Mouse (Mus musculus) CH12.LX (cell line): Measurements from ENCODE around the gene Ccr10. TPM values are rescaled to one million over a fixed set of nuclear protein-coding genes. Genes with fewer than 3 reads are reported as not detected.

Experiments
- DNase-seq: peaks from one replicate; pipeline ENCODE4 v3.0.0-alpha.2; 2013; ENCODE audit errors: extremely low read depth
- H3K27ac ChIP-seq: 2 replicates; pipeline ENCODE4 v1.5.1; 2012; ENCODE audit warnings: low read depth, mild to moderate bottlenecking, control low read depth, moderate library complexity; ENCODE audit not compliant: insufficient read depth
- H3K27me3 ChIP-seq: replicated peaks from 2 replicates; pipeline ENCODE3; 2012; ENCODE audit warnings: inconsistent platforms
- H3K36me3 ChIP-seq, 2 experiments: replicated peaks in 1 of 2; 2 replicates each; pipeline versions ENCODE3 to v1.6.1; 2012; ENCODE audit warnings: inconsistent platforms in 1 of 2, low read length in 1 of 2, mild to moderate bottlenecking in 1 of 2, mixed read lengths in 1 of 2, moderate library complexity in 1 of 2; ENCODE audit not compliant: control insufficient read depth in 1 of 2, insufficient read depth in 1 of 2
- H3K4me1 ChIP-seq, 2 experiments: 2 replicates each; pipeline ENCODE4 v1.6.1; 2012; ENCODE audit warnings: inconsistent platforms in 1 of 2, moderate library complexity in 1 of 2; ENCODE audit not compliant: insufficient read depth in 2 of 2, control insufficient read depth in 1 of 2
- H3K4me2 ChIP-seq: 2 replicates; pipeline ENCODE4 v1.6.1; 2012; ENCODE audit warnings: low read depth, mild to moderate bottlenecking, control low read depth; ENCODE audit not compliant: poor library complexity, insufficient read depth, severe bottlenecking
- H3K4me3 ChIP-seq, 3 experiments: fragments of 150-350 bp in 1 of 3; sonication (generic) in 1 of 3; replicated peaks in 1 of 3; 2 replicates each; pipeline versions ENCODE3 to v1.5.1; 2011 to 2012; ENCODE audit warnings: low read depth in 2 of 3, low read length in 2 of 3, mild to moderate bottlenecking in 2 of 3, moderate library complexity in 2 of 3, control low read depth in 1 of 3, improper control_type of control experiment in 1 of 3, inconsistent platforms in 1 of 3, mixed read lengths in 1 of 3; ENCODE audit not compliant: poor library complexity in 1 of 3
- H3K79me2 ChIP-seq: replicated peaks from 2 replicates; pipeline ENCODE4 v1.6.1; 2012; ENCODE audit warnings: mild to moderate bottlenecking, moderate library complexity; ENCODE audit not compliant: control insufficient read depth, poor library complexity, insufficient read depth, severe bottlenecking; ENCODE audit errors: extremely low read depth
- H3K9ac ChIP-seq: 2 replicates; pipeline ENCODE4 v1.6.1; 2012; ENCODE audit warnings: low read depth, mild to moderate bottlenecking, control low read depth, moderate library complexity; ENCODE audit not compliant: insufficient read depth
- H3K9me3 ChIP-seq: replicated peaks from 2 replicates; pipeline ENCODE3; 2012; ENCODE audit warnings: low read length, inconsistent platforms, mixed read lengths
- BHLHE40 ChIP-seq: IDR thresholded peaks from 2 replicates; pipeline ENCODE4 v1.6.1; 2011; ENCODE audit warnings: mild to moderate bottlenecking, low read depth, low read length, improper control_type of control experiment
- CHD1 ChIP-seq: IDR thresholded peaks from 2 replicates; pipeline ENCODE4 v1.6.1; 2012; ENCODE audit warnings: low read depth, low read length, improper control_type of control experiment, inconsistent platforms
- CHD2 ChIP-seq: IDR thresholded peaks from 2 replicates; pipeline ENCODE4 v1.6.1; 2011; ENCODE audit warnings: low read length, improper control_type of control experiment
- CTCF ChIP-seq, 2 experiments: IDR thresholded peaks in 1 of 2; conservative IDR thresholded peaks in 1 of 2; 2 replicates each; pipeline ENCODE4 v1.5.1; 2011 to 2012; ENCODE audit warnings: low read depth in 2 of 2, low read length in 2 of 2, improper control_type of control experiment in 1 of 2, inconsistent platforms in 1 of 2, mild to moderate bottlenecking in 1 of 2, moderate library complexity in 1 of 2
- E2F4 ChIP-seq: IDR thresholded peaks from 2 replicates; pipeline ENCODE4 v1.6.1; 2011; ENCODE audit warnings: low read depth, low read length, improper control_type of control experiment; ENCODE audit not compliant: insufficient replicate concordance
- EP300 ChIP-seq: IDR thresholded peaks from 2 replicates; pipeline ENCODE4 v1.6.1; 2011; ENCODE audit warnings: low read length, improper control_type of control experiment
- ETS1 ChIP-seq: conservative IDR thresholded peaks from 2 replicates; pipeline ENCODE4 v1.6.1; 2012; ENCODE audit warnings: low read depth, mild to moderate bottlenecking, inconsistent platforms, low read length, improper control_type of control experiment, moderate library complexity
- GABPA ChIP-seq: IDR thresholded peaks from 2 replicates; pipeline ENCODE4 v1.6.1; 2012; ENCODE audit warnings: low read depth, low read length, improper control_type of control experiment, inconsistent platforms; ENCODE audit not compliant: insufficient replicate concordance
- HCFC1 ChIP-seq: IDR thresholded peaks from 2 replicates; pipeline ENCODE4 v1.6.1; 2012; ENCODE audit warnings: low read depth, mild to moderate bottlenecking, inconsistent platforms, low read length, improper control_type of control experiment
- IRF4 ChIP-seq: IDR thresholded peaks from 2 replicates; pipeline ENCODE4 v1.6.1; 2014; ENCODE audit warnings: low read depth, mild to moderate bottlenecking, inconsistent platforms, low read length, improper control_type of control experiment
- JUN ChIP-seq: IDR thresholded peaks from 2 replicates; pipeline ENCODE4 v1.6.1; 2011; ENCODE audit warnings: low read depth, mild to moderate bottlenecking, low read length, improper control_type of control experiment, moderate library complexity; ENCODE audit not compliant: insufficient read depth
- JUND ChIP-seq: conservative IDR thresholded peaks from 2 replicates; pipeline ENCODE4 v1.6.1; 2011; ENCODE audit warnings: low read depth, low read length, improper control_type of control experiment
- KAT2A ChIP-seq: IDR thresholded peaks from 2 replicates; pipeline ENCODE4 v1.6.1; 2012; ENCODE audit warnings: low read length, improper control_type of control experiment, inconsistent platforms; ENCODE audit not compliant: insufficient replicate concordance
- MAX ChIP-seq: IDR thresholded peaks from 2 replicates; pipeline ENCODE4 v1.6.1; 2011; ENCODE audit warnings: low read length, improper control_type of control experiment
- MEF2A ChIP-seq: IDR thresholded peaks from 2 replicates; pipeline ENCODE4 v1.6.1; 2014; ENCODE audit warnings: low read depth, mild to moderate bottlenecking, inconsistent platforms, low read length, improper control_type of control experiment, borderline replicate concordance
- MXI1 ChIP-seq: IDR thresholded peaks from 2 replicates; pipeline ENCODE4 v1.6.1; 2011; ENCODE audit warnings: mild to moderate bottlenecking, low read depth, low read length, improper control_type of control experiment
- NELFE ChIP-seq: IDR thresholded peaks from 2 replicates; pipeline ENCODE4 v1.6.1; 2011; ENCODE audit warnings: low read depth, low read length, improper control_type of control experiment
- NRF1 ChIP-seq: IDR thresholded peaks from 2 replicates; pipeline ENCODE4 v1.6.1; 2014; ENCODE audit warnings: low read depth, mild to moderate bottlenecking, inconsistent platforms, low read length, improper control_type of control experiment, moderate library complexity
- PAX5 ChIP-seq: IDR thresholded peaks from 2 replicates; pipeline ENCODE4 v1.6.1; 2012; ENCODE audit warnings: low read length, inconsistent platforms, mixed read lengths
- RAD21 ChIP-seq: IDR thresholded peaks from 2 replicates; pipeline ENCODE4 v1.6.1; 2011; ENCODE audit warnings: low read depth, mild to moderate bottlenecking, low read length, improper control_type of control experiment, moderate library complexity
- RCOR1 ChIP-seq: conservative IDR thresholded peaks from 2 replicates; pipeline ENCODE4 v1.6.1; 2012; ENCODE audit warnings: low read depth, mild to moderate bottlenecking, inconsistent platforms, low read length, improper control_type of control experiment
- SIN3A ChIP-seq: IDR thresholded peaks from 2 replicates; pipeline ENCODE4 v1.6.1; 2012; ENCODE audit warnings: low read length, improper control_type of control experiment, inconsistent platforms
- SMC3 ChIP-seq: IDR thresholded peaks from 2 replicates; pipeline ENCODE4 v1.6.1; 2011; ENCODE audit warnings: low read depth, low read length, improper control_type of control experiment
- TBP ChIP-seq: conservative IDR thresholded peaks from 2 replicates; pipeline ENCODE4 v1.6.1; 2011; ENCODE audit warnings: low read depth, low read length, improper control_type of control experiment
- UBTF ChIP-seq: IDR thresholded peaks from 2 replicates; pipeline ENCODE4 v1.6.1; 2012; ENCODE audit warnings: low read depth, mild to moderate bottlenecking, inconsistent platforms, low read length, improper control_type of control experiment, moderate library complexity
- USF1 ChIP-seq: IDR thresholded peaks from 2 replicates; pipeline ENCODE4 v1.6.1; 2014; ENCODE audit warnings: low read depth, mild to moderate bottlenecking, inconsistent platforms, low read length, improper control_type of control experiment
- ZC3H11A ChIP-seq: IDR thresholded peaks from 2 replicates; pipeline ENCODE4 v1.6.1; 2012; ENCODE audit warnings: low read depth, mild to moderate bottlenecking, inconsistent platforms, low read length, improper control_type of control experiment
- ZKSCAN1 ChIP-seq: IDR thresholded peaks from 2 replicates; pipeline ENCODE4 v1.6.1; 2012; ENCODE audit warnings: low read depth, inconsistent platforms, low read length, improper control_type of control experiment, borderline replicate concordance
- ZMIZ1 ChIP-seq: IDR thresholded peaks from 2 replicates; pipeline ENCODE4 v1.6.1; 2012; ENCODE audit warnings: low read depth, mild to moderate bottlenecking, inconsistent platforms, low read length, improper control_type of control experiment
- ZNF384 ChIP-seq: IDR thresholded peaks from 2 replicates; pipeline ENCODE4 v1.6.1; 2012; ENCODE audit warnings: low read depth, low read length, improper control_type of control experiment, inconsistent platforms
- dilution Hi-C: fragments of 300-500 bp; cut with MboI; formaldehyde crosslinking; loops from 2 replicates; pipeline ENCODE4 v1.14.3; 2020; ENCODE audit warnings: low sequenced_read_pairs; ENCODE audit not compliant: extremely low pct_unique_long_range_greater_than_20kb, extremely low pct_ligation_motif_present
- in situ Hi-C: fragments of 300-500 bp; cut with MboI; formaldehyde crosslinking; loops from 3 replicates; pipeline ENCODE4 v1.14.3; 2019; ENCODE audit warnings: low sequenced_read_pairs, low pct_ligation_motif_present, low pct_unique_long_range_greater_than_20kb, mixed read lengths
- polyA plus RNA-seq: library from polyadenylated mRNA; unstranded; fragments of >175 nt; gene quantifications from 2 replicates; pipeline ENCODE4 v1.2.1, GENCODE M21; 2012; ENCODE audit warnings: low read depth; ENCODE audit not compliant: insufficient read length
- total RNA-seq, 2 experiments: library from RNA; depleted of rRNA; stranded (reverse); fragments of 300-350 nt in 1 of 2; fragments of >200 nt in 1 of 2; gene quantifications; 2 replicates each; pipeline ENCODE4 v1.2.3; 2012 to 2014

The Ccr10 gene
- total and polyA plus RNA-seq, 3 experiments, result 12.3 to 29.6 (median 17.2) TPM

DNA sequence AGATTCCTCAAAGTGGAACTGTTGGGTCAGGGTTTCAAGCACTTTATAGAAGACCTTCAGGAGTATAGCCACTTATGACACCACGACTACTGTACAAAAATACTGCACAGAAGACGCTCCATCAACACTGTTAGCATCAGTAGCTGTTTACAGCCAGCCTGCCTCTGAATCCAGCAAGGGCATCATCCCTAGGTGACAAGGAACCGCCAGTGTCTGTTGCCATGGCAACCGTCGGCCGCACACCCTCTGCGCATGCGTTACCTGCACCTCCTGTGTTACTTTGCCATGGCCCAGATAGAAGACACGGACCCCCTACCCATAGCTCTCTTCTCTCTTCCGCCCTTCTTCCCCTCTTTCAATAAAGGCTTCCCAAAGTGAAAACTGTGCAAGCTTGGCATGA lies 28.9 kb downstream of the Ccr10 start:
- Histone ChIP-seq H3K79me2 (no peaks in the 10 kb centered on the region), H3K4me2 (no peak overlapping the region), H3K27me3 (no peaks in the 10 kb centered on the region), H3K4me1 (peaks cover 12 to 37% of the 10 kb centered on the region in 2 experiments), H3K27ac (no peak overlapping the region)
- dilution Hi-C loops, result no loop called here
- no peak for DNase-seq
- TF ChIP-seq KAT2A, result no peak
- TF ChIP-seq CTCF (conservative IDR thresholded peaks at IDR 0.05 in 1 of 2, IDR thresholded peaks at IDR 0.05 in 1 of 2; ENCODE audit: low read depth in 2 of 2, low read length in 2 of 2), result no peak
- no peak for TF ChIP-seq RCOR1
- no peak for TF ChIP-seq BHLHE40
- TF ChIP-seq, all 38 proteins: peak for 0
- Histone ChIP-seq H3K4me3 (no peak overlapping the region), H3K9ac (no peak overlapping the region), H3K36me3 (no peaks in the 10 kb centered on the region), H3K9me3 (no peaks in the 10 kb centered on the region)
- in situ Hi-C loops, result no loop called here

DNA sequence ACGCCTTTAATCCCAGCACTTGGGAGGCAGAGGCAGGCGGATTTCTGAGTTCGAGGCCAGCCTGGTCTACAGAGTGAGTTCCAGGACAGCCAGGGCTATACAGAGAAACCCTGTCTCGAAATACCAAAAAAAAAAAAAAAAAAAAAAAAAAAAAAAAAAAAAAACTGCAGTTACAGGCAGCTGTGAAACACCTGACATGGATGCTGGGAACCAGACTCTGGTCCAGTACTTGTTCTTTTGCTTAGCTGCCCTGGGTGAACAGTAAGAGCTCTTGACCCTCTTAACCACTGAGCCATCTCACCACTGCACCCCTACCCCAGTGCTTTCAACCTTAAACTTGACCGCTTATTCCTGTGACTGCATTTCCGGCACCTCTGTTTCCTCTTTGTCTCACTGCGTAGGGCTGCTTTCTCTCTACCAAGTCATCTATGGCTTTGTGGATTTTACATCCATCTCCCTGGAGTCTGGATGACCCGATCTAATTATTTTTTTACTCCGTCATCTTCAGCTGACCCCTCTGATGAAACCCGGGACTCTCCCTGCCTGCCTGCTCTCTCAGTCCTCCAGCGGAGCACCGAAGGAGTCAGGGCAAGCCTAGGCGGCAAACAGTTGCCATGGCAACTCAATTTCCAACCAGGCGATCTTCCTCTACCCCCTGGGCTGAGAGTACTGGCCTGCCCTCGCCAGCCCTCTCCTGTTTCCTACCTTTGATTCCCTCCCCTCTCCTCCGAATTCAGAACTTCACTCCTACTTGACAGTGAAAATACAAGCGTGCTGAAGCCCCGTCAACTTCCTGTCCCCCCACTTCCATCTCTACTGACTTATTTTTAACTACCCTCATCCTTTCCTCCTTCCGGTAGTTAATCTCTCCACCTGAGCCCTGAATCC lies 31.7 kb downstream of the Ccr10 start:
- Histone ChIP-seq H3K79me2 (no peaks in the 10 kb centered on the region), H3K4me3 (peak overlapping the region; percentile 11 to 47 (median 36)), H3K4me2 (peak overlapping the region; percentile 46), H3K9me3 (no peaks in the 10 kb centered on the region), H3K9ac (peak overlapping the region; percentile 27), H3K36me3 (no peaks in the 10 kb centered on the region), H3K27ac (peak overlapping the region; percentile 46), H3K27me3 (no peaks in the 10 kb centered on the region), H3K4me1 (peaks cover 11 to 41% of the 10 kb centered on the region in 2 experiments)
- dilution Hi-C loops (no loop called here), in situ Hi-C loops (no loop called here)
- peak; percentile 87 for DNase-seq
- no peak for TF ChIP-seq PAX5
- TF ChIP-seq ZNF384, result peak; percentile 94
- TF ChIP-seq CHD1, result no peak; the same call in 1 of the 2 replicates
- TF ChIP-seq ZC3H11A, result no peak
- TF ChIP-seq RCOR1, result no peak
- TF ChIP-seq RAD21, result no peak
- no peak for TF ChIP-seq CTCF (conservative IDR thresholded peaks at IDR 0.05 in 1 of 2, IDR thresholded peaks at IDR 0.05 in 1 of 2; ENCODE audit: low read depth in 2 of 2, low read length in 2 of 2)
- no peak for TF ChIP-seq NRF1
- no peak for TF ChIP-seq CHD2
- no peak; the same call in 1 of the 2 replicates for TF ChIP-seq NELFE
- TF ChIP-seq JUND, result no peak
- TF ChIP-seq ETS1, result peak; percentile 71
- TF ChIP-seq KAT2A, result no peak
- TF ChIP-seq ZMIZ1, result no peak
- no peak for TF ChIP-seq IRF4
- peak; percentile 42 for TF ChIP-seq TBP
- TF ChIP-seq USF1, result no peak
- TF ChIP-seq E2F4, result no peak
- TF ChIP-seq EP300, result peak; percentile 35; the same call in 1 of the 2 replicates
- TF ChIP-seq JUN, result no peak
- TF ChIP-seq SIN3A, result peak; percentile 71
- TF ChIP-seq MXI1, result peak; percentile 95
- TF ChIP-seq MAX, result no peak; the same call in 1 of the 2 replicates
- TF ChIP-seq MEF2A, result peak; percentile 69; the same call in 1 of the 2 replicates
- 0 out of 2 replicates have a peak, but pooled peaks have one; percentile 38 for TF ChIP-seq UBTF
- no peak; the same call in 1 of the 2 replicates for TF ChIP-seq HCFC1
- TF ChIP-seq GABPA, result no peak
- no peak for TF ChIP-seq SMC3
- TF ChIP-seq ZKSCAN1, result no peak
